Mouse (Mus musculus) stomach, embryonic 14.5 days (tissue): ENCODE measurements around the gene Sdhb. TPM values are rescaled to one million over a fixed set of nuclear protein-coding genes. Genes with fewer than 3 reads are reported as not detected.

Source experiments
- ATAC-seq: fragments of 200-750 bp; cut with Nextera tagmentation; 2 replicates; pipeline ENCODE4 v1.8.0; 2017; ENCODE audit warnings: low read depth, moderate TSS enrichment; ENCODE audit not compliant: insufficient number of reproducible peaks, insufficient read depth, low FRiP score
- H3K27ac ChIP-seq: fragments of 300-500 bp; sonication (generic); 2 replicates; pipeline ENCODE4 v1.5.1; 2014; ENCODE audit warnings: mild to moderate bottlenecking, low read length, moderate library complexity, mixed read lengths
- H3K27me3 ChIP-seq: fragments of 300-500 bp; sonication (generic); 2 replicates; pipeline ENCODE4 v1.6.1; 2014; ENCODE audit warnings: low read length, control low read depth, mixed read lengths; ENCODE audit not compliant: control insufficient read depth, insufficient read depth
- H3K36me3 ChIP-seq: fragments of 300-500 bp; sonication (generic); 2 replicates; pipeline ENCODE4 v1.6.1; 2014; ENCODE audit warnings: mild to moderate bottlenecking, control low read depth, low read length, moderate library complexity, mixed read lengths; ENCODE audit not compliant: control insufficient read depth, insufficient read depth
- H3K4me1 ChIP-seq: fragments of 300-500 bp; sonication (generic); 2 replicates; pipeline ENCODE4 v1.6.1; 2014; ENCODE audit warnings: low read length, control low read depth, mixed read lengths; ENCODE audit not compliant: control insufficient read depth, insufficient read depth
- H3K4me2 ChIP-seq: fragments of 300-500 bp; sonication (generic); replicated peaks from 2 replicates; pipeline ENCODE4 v1.6.1; 2014; ENCODE audit warnings: low read depth, low read length, control low read depth
- H3K4me3 ChIP-seq: fragments of 300-500 bp; sonication (generic); 2 replicates; pipeline ENCODE4 v1.5.1; 2014; ENCODE audit warnings: low read depth, low read length, control low read depth
- H3K9ac ChIP-seq: fragments of 300-500 bp; sonication (generic); replicated peaks from 2 replicates; pipeline ENCODE4 v1.6.1; 2014; ENCODE audit warnings: low read depth, mild to moderate bottlenecking, control low read depth, low read length, moderate library complexity, mixed read lengths
- H3K9me3 ChIP-seq: fragments of 300-500 bp; sonication (generic); 2 replicates; pipeline ENCODE4 v1.6.1; 2016; ENCODE audit warnings: low read depth, low read length, control low read depth; ENCODE audit not compliant: control insufficient read depth
- WGBS: fragments of 180-500 bp; shearing (Covaris S2); extraction: QIAGEN DNeasy Blood & Tissue Kit; methylation state at CpG from one replicate; pipeline ENCODE4 v1.1.7; 2014; 5-methylcytosine and 5-hydroxymethylcytosine counted together
- polyA plus RNA-seq: library from polyadenylated mRNA; unstranded; fragments of >200 nt; fragmentation: Nextera tagmentation; extraction: Ambion mirVana; gene quantifications from 2 replicates; pipeline ENCODE4 v1.2.1, GENCODE M21; 2014

The Sdhb gene
- polyA plus RNA-seq, result 388 and 401 TPM in 2 replicates

- 2% methylated on average over 37 of the region's 37 CpGs for WGBS
Observed at GRCm38 (mm10) chr4:140960781-140961466, at the start of gene Sdhb. TSS of gene Sdhb (plus strand) at chr4:140961203.

GRCm38 (mm10) chr4:140911416-140911815 is 49.6 kb upstream of the Sdhb start:
- no peak overlapping the region for H3K9ac ChIP-seq
- no peak overlapping the region for H3K4me2 ChIP-seq
- H3K36me3 ChIP-seq, result no peaks in the 10 kb centered on the region
- H3K9me3 ChIP-seq, result no peaks in the 10 kb centered on the region
- no peaks in the 10 kb centered on the region for H3K27me3 ChIP-seq
- H3K27ac ChIP-seq, result no peak overlapping the region
- no peak overlapping the region for H3K4me3 ChIP-seq
- WGBS, result 87% methylated on average over 9 of the region's 9 CpGs
- ATAC-seq, result no peak
- H3K4me1 ChIP-seq, result no peaks in the 10 kb centered on the region; the same call in 1 of the 2 replicates

More at GRCm38 (mm10) chr4:140960781-140961466, at the start of gene Sdhb:
- H3K4me3 ChIP-seq, result peak within 1 kb of the TSS; percentile 81
- peak within 1 kb of the TSS; percentile 74 for H3K9ac ChIP-seq
- H3K36me3 ChIP-seq, result no peaks in the 10 kb centered on the region
- H3K4me1 ChIP-seq, result peaks cover 15% of the 10 kb centered on the region
- no peaks in the 10 kb centered on the region for H3K9me3 ChIP-seq
- H3K4me2 ChIP-seq, result peak within 1 kb of the TSS; percentile 69
- peak within 1 kb of the TSS; percentile 59; the same call in 1 of the 2 replicates for H3K27ac ChIP-seq
- ATAC-seq, result peak; percentile 95
- H3K27me3 ChIP-seq, result no peaks in the 10 kb centered on the region

- H3K4me2 ChIP-seq, result no peak overlapping the region
- H3K9ac ChIP-seq, result no peak overlapping the region
- no peak for ATAC-seq
- no peaks in the 10 kb centered on the region for H3K36me3 ChIP-seq
- no peak overlapping the region for H3K27ac ChIP-seq
- no peaks in the 10 kb centered on the region for H3K4me1 ChIP-seq
- H3K4me3 ChIP-seq, result no peak overlapping the region
- no peaks in the 10 kb centered on the region for H3K9me3 ChIP-seq
- no peaks in the 10 kb centered on the region for H3K27me3 ChIP-seq
- 76% methylated on average over 10 of the region's 10 CpGs for WGBS
Observed at GRCm38 (mm10) chr4:140912271-140912833, 48.7 kb upstream of the Sdhb start.

GRCm38 (mm10) chr4:140913565-140913964 is 47.4 kb upstream of the Sdhb start:
- H3K9me3 ChIP-seq, result no peaks in the 10 kb centered on the region
- no peak overlapping the region for H3K27ac ChIP-seq
- H3K4me1 ChIP-seq, result no peaks in the 10 kb centered on the region
- H3K9ac ChIP-seq, result no peak overlapping the region
- no peak overlapping the region for H3K4me3 ChIP-seq
- no peak overlapping the region for H3K4me2 ChIP-seq
- H3K36me3 ChIP-seq, result no peaks in the 10 kb centered on the region
- no peaks in the 10 kb centered on the region for H3K27me3 ChIP-seq
- no peak for ATAC-seq
- WGBS, result 91% methylated on average over 9 of the region's 9 CpGs

GRCm38 (mm10) chr4:140914731-140915131 is 46.3 kb upstream of the Sdhb start:
- Histone ChIP-seq H3K27me3 (no peaks in the 10 kb centered on the region), H3K36me3 (no peaks in the 10 kb centered on the region), H3K9me3 (no peaks in the 10 kb centered on the region), H3K4me3 (no peak overlapping the region), H3K9ac (no peak overlapping the region), H3K4me1 (no peaks in the 10 kb centered on the region), H3K27ac (no peak overlapping the region; the same call in 1 of the 2 replicates), H3K4me2 (no peak overlapping the region)
- WGBS, result 57% methylated on average over 6 of the region's 6 CpGs
- ATAC-seq, result no peak

- ATAC-seq, result no peak
- Histone ChIP-seq H3K4me3 (no peak overlapping the region), H3K4me1 (no peaks in the 10 kb centered on the region), H3K9ac (no peak overlapping the region), H3K36me3 (no peaks in the 10 kb centered on the region), H3K27ac (no peak overlapping the region; the same call in 1 of the 2 replicates), H3K9me3 (no peaks in the 10 kb centered on the region), H3K4me2 (no peak overlapping the region), H3K27me3 (no peaks in the 10 kb centered on the region)
- 69% methylated on average over 3 of the region's 3 CpGs for WGBS
Observed at GRCm38 (mm10) chr4:140915235-140915634, 45.8 kb upstream of the Sdhb start.

- no peak for ATAC-seq
Observed at GRCm38 (mm10) chr4:140916296-140916695, 44.7 kb upstream of the Sdhb start.

GRCm38 (mm10) chr4:140917451-140917850 is 43.6 kb upstream of the Sdhb start:
- Histone ChIP-seq H3K27me3 (no peaks in the 10 kb centered on the region), H3K27ac (no peak overlapping the region), H3K9ac (no peak overlapping the region), H3K36me3 (no peaks in the 10 kb centered on the region), H3K9me3 (no peaks in the 10 kb centered on the region), H3K4me3 (no peak overlapping the region), H3K4me1 (no peaks in the 10 kb centered on the region), H3K4me2 (no peak overlapping the region)
- ATAC-seq, result no peak
- 88% methylated on average over 9 of the region's 9 CpGs for WGBS

More at GRCm38 (mm10) chr4:140916296-140916695, 44.7 kb upstream of the Sdhb start:
- Histone ChIP-seq H3K27ac (no peak overlapping the region), H3K36me3 (no peaks in the 10 kb centered on the region), H3K27me3 (no peaks in the 10 kb centered on the region), H3K4me3 (no peak overlapping the region), H3K4me1 (no peaks in the 10 kb centered on the region), H3K9me3 (no peaks in the 10 kb centered on the region), H3K4me2 (no peak overlapping the region), H3K9ac (no peak overlapping the region)
- 90% methylated on average over 5 of the region's 5 CpGs for WGBS
